21 mouse cellular contexts compared by ENCODE assay signal in the genomic region with DNA sequence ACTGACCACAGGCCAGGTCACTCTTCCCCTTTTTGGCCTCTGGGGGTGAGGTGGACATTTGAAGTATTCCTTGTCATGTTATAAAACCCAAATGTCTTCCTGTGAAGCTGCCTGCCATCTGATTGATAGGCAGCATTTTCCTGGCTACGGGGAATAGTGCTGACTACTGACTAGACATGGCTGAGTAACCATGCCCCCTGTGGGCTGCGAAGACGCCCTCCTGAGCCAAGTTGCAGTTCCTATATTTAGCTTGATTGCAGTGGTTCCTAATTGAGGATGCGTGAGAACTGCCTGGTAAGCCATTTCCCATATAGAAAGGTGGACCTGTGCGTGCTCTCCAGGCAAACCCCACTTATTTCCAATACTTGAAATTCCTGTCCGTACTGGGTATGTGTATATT. TPM values are rescaled to one million over a fixed set of nuclear protein-coding genes. Genes with fewer than 3 reads are reported as not detected.
A peak's percentile ranks its signal among the peaks of the same experiment; 100 is the strongest.
DNase-seq lines count a peak whose midpoint lies in the region; ATAC-seq and TF ChIP-seq lines count a peak whose summit lies in the region.
"Had no signal": no experiment of that assay in that cellular context is flagged by ENCODE, and none has a peak within 500 bp of the region (broad histone marks: within the 10 kb centered on the region; RNA-seq: fewer than 3 reads in every experiment).

No protein-coding gene starts in this region.

- H3K4me2 ChIP-seq in kidney, embryonic 15.5 days, result no peak overlapping the region
- H3K4me2 ChIP-seq: heart, embryonic 15.5 days; hindbrain, embryonic 14.5 days; limb, embryonic 15.5 days; lung, embryonic 14.5 days; midbrain, embryonic 15.5 days; neural tube, embryonic 12.5 days had no signal

- peak; percentile 66 for DNase-seq in gastrocnemius, adult 2 months
- DNase-seq in gastrocnemius, postnatal 10 days, result no peak
- DNase-seq in kidney, adult 2 months, result peak; percentile 41
- DNase-seq in cerebellum, adult 9-10 months, result no peak
- no peak for DNase-seq in embryonic facial prominence, embryonic 10.5 days (ENCODE audit: low spot score)
- DNase-seq: adrenal gland, postnatal 36 days; cerebellum, adult 9-11 months; heart, postnatal 4 days; left cerebral cortex, postnatal 4 days; lung, embryonic 14.5 days had no signal

- no peak for TF ChIP-seq POLR2A in kidney, adult 2 months (IDR thresholded peaks at IDR 0.05; ENCODE audit: low read depth, low read length)

- peaks cover 96% of the 10 kb centered on the region for H3K79me2 ChIP-seq in macrophage (ENCODE audit: inconsistent target)

- 50% methylated on average over 6 of the region's 6 CpGs for WGBS in kidney, adult 2 months
- 63% methylated on average over 6 of the region's 6 CpGs for WGBS in kidney, embryonic 15.5 days
- WGBS in macrophage (ENCODE audit: missing documents), result 43% methylated on average over 6 of the region's 6 CpGs
- WGBS in embryonic facial prominence, embryonic 10.5 days, result 80% methylated on average over 6 of the region's 6 CpGs

- peak overlapping the region; percentile 85 for H3K27ac ChIP-seq in gastrocnemius, adult 2 months
- H3K27ac ChIP-seq in kidney, adult 2 months (ENCODE audit: insufficient read depth, low read depth, low read length), result no peak overlapping the region
- no peak overlapping the region for H3K27ac ChIP-seq in kidney, embryonic 15.5 days
- H3K27ac ChIP-seq in macrophage, result peak overlapping the region; percentile 42
- H3K27ac ChIP-seq in embryonic facial prominence, embryonic 10.5 days (replicated peaks), result no peak overlapping the region
- H3K27ac ChIP-seq: forebrain, embryonic 10.5 days; heart, embryonic 15.5 days; hindbrain, embryonic 14.5 days; limb, embryonic 15.5 days; midbrain, embryonic 15.5 days; neural tube, embryonic 12.5 days had no signal

- TF ChIP-seq CTCF in gastrocnemius, adult 2 months (IDR thresholded peaks at IDR 0.05), result peak; percentile 21
- TF ChIP-seq CTCF in kidney, adult 2 months (conservative IDR thresholded peaks at IDR 0.05; ENCODE audit: insufficient read depth, insufficient read length, low read depth, low read length), result no peak

- H3K9me3 ChIP-seq in kidney, embryonic 15.5 days (replicated peaks), result no peaks in the 10 kb centered on the region
- no peaks in the 10 kb centered on the region for H3K9me3 ChIP-seq in embryonic facial prominence, embryonic 10.5 days
- H3K9me3 ChIP-seq: forebrain, embryonic 10.5 days; heart, embryonic 15.5 days; limb, embryonic 15.5 days; midbrain, embryonic 15.5 days; neural tube, embryonic 12.5 days had no signal

- no peaks in the 10 kb centered on the region; the same call in 1 of the 2 replicates for H3K36me3 ChIP-seq in kidney, adult 2 months (ENCODE audit: control insufficient read depth, insufficient read depth, low read length)
- 0 out of 2 replicates have a peak, but pooled peaks cover 6% of the 10 kb centered on the region for H3K36me3 ChIP-seq in kidney, embryonic 15.5 days
- peaks cover 7% of the 10 kb centered on the region; the same call in 1 of the 2 replicates for H3K36me3 ChIP-seq in macrophage (ENCODE audit: inconsistent target)
- H3K36me3 ChIP-seq in embryonic facial prominence, embryonic 10.5 days (replicated peaks), result peaks cover 28% of the 10 kb centered on the region; the same call in 1 of the 2 replicates
- H3K36me3 ChIP-seq: heart, embryonic 15.5 days; midbrain, embryonic 15.5 days; neural tube, embryonic 12.5 days had no signal

- no peak overlapping the region for H3K9ac ChIP-seq in kidney, embryonic 15.5 days
- H3K9ac ChIP-seq: heart, embryonic 15.5 days; hindbrain, embryonic 14.5 days; limb, embryonic 15.5 days; lung, embryonic 14.5 days; midbrain, embryonic 15.5 days; neural tube, embryonic 12.5 days had no signal

- no peak; the same call in 1 of the 2 replicates for ATAC-seq in kidney, embryonic 15.5 days (replicated peaks; ENCODE audit: low FRiP score)
- peak; percentile 37; the same call in 1 of the 2 replicates for ATAC-seq in common myeloid progenitor, adult 5-6 weeks (replicated peaks; ENCODE audit: low read depth, poor library complexity, severe bottlenecking)
- ATAC-seq: CD4-positive, CD25-positive, alpha-beta regulatory T cell, adult 4 months; forebrain, embryonic 16.5 days; midbrain, embryonic 15.5 days had no signal

- H3K4me3 ChIP-seq in gastrocnemius, adult 2 months, result no peak overlapping the region
- H3K4me3 ChIP-seq in kidney, adult 2 months (ENCODE audit: insufficient read depth, low read depth, low read length), result no peak overlapping the region
- H3K4me3 ChIP-seq in kidney, embryonic 15.5 days (replicated peaks), result no peak overlapping the region
- no peak overlapping the region for H3K4me3 ChIP-seq in macrophage (ENCODE audit: inconsistent target)
- H3K4me3 ChIP-seq in embryonic facial prominence, embryonic 10.5 days, result no peak overlapping the region
- H3K4me3 ChIP-seq: forebrain, embryonic 10.5 days; heart, embryonic 15.5 days; limb, embryonic 15.5 days; midbrain, embryonic 15.5 days; neural tube, embryonic 12.5 days had no signal

- H3K27me3 ChIP-seq in kidney, adult 2 months (replicated peaks; ENCODE audit: control insufficient read depth, insufficient read depth, low read length), result no peaks in the 10 kb centered on the region
- H3K27me3 ChIP-seq in kidney, embryonic 15.5 days, result no peaks in the 10 kb centered on the region
- no peaks in the 10 kb centered on the region for H3K27me3 ChIP-seq in embryonic facial prominence, embryonic 10.5 days (replicated peaks; ENCODE audit: low read depth, poor library complexity, severe bottlenecking)
- H3K27me3 ChIP-seq: heart, embryonic 15.5 days; limb, embryonic 15.5 days; midbrain, embryonic 15.5 days; neural tube, embryonic 12.5 days had no signal

- peaks cover 47% of the 10 kb centered on the region for H3K4me1 ChIP-seq in kidney, adult 2 months (ENCODE audit: control insufficient read depth, insufficient read depth, low read length)
- peaks cover 28% of the 10 kb centered on the region for H3K4me1 ChIP-seq in kidney, embryonic 15.5 days
- peaks cover 14% of the 10 kb centered on the region for H3K4me1 ChIP-seq in embryonic facial prominence, embryonic 10.5 days
- H3K4me1 ChIP-seq: neural tube, embryonic 12.5 days had no signal

- intact Hi-C loops in gastrocnemius, adult 2 months (cut with DNase I), result loop anchor here (5.0 kb wide), 1 partner anchor 67 kb away; no protein-coding TSS in a partner anchor

RNA-seq across cellular contexts. Expression of a gene that starts 14.9 kb away (rescaled TPM):
- 1 to 10 TPM; 9.0 to 9.8 TPM for total RNA-seq in gastrocnemius, adult 2 months (2021)
- 10 to 100 TPM; 26.8 to 35.2 TPM for total RNA-seq in gastrocnemius, postnatal 10 days (2021)
- 25.6 and 27.3 TPM in 2 replicates for polyA plus RNA-seq in kidney, adult 2 months (2012; rRNA removed)
- 8.6 and 11.0 TPM in 2 replicates for polyA plus RNA-seq in kidney, embryonic 15.5 days (2015; fragmentation: Nextera tagmentation; extraction: Ambion mirVana)
- total RNA-seq in common myeloid progenitor, adult 5-6 weeks (2017), result 21.5 and 28.1 TPM in 2 replicates
- total RNA-seq in macrophage (2018; cell fraction: chromatin; rRNA removed), result 100 to 1,000 TPM in 21 of 26 experiments, 10 to 100 TPM in 5; 92.2 to 332 (median 110) TPM
- total RNA-seq in macrophage (2018; cell fraction: cytosol; rRNA removed), result 100 to 1,000 TPM in 10 of 26 experiments, 10 to 100 TPM in 16; 53.5 to 149 (median 90.6) TPM
- 100 to 1,000 TPM; 140 to 291 (median 172) TPM for total RNA-seq in macrophage (2018; cell fraction: nucleus; rRNA removed)
- 65.6 to 83.0 TPM (median 71.7 TPM) in 3 replicates for polyA plus RNA-seq in macrophage (2018)
- 5.8 and 6.4 TPM in 2 replicates for polyA plus RNA-seq in embryonic facial prominence, embryonic 10.5 days (2016; fragmentation: Nextera tagmentation; extraction: Ambion mirVana)

Comparison
In these comparisons a context has a peak if more than half of its experiments do, and no peak if none do; other contexts are left out.
1. DNase-seq: peak in gastrocnemius, adult 2 months (single experiment) and kidney, adult 2 months (single experiment); none in gastrocnemius, postnatal 10 days (single experiment), cerebellum, adult 9-10 months (single experiment) and embryonic facial prominence, embryonic 10.5 days (single experiment).
2. H3K27ac ChIP-seq: peak in gastrocnemius, adult 2 months (single experiment) and macrophage (single experiment); none in kidney, adult 2 months (single experiment), kidney, embryonic 15.5 days (single experiment) and embryonic facial prominence, embryonic 10.5 days (single experiment).